Mouse (Mus musculus) ES-Bruce4 (cell line): ENCODE measurements around the gene Macrod2. TPM values are rescaled to one million over a fixed set of nuclear protein-coding genes. Genes with fewer than 3 reads are reported as not detected.
"Not testable (repeated sequence)": the region's sequence is repeated elsewhere in the genome, so short reads cannot be mapped to it uniquely, and the experiment has no call there.

Source experiments
- H3K27ac ChIP-seq: 2 replicates; pipeline ENCODE4 v1.5.1; 2012; ENCODE audit warnings: low read length, inconsistent platforms; ENCODE audit not compliant: insufficient read depth
- H3K27me3 ChIP-seq: 2 replicates; pipeline ENCODE4 v1.6.1; 2012; ENCODE audit warnings: mild to moderate bottlenecking, low read length, inconsistent platforms; ENCODE audit not compliant: control insufficient read depth, poor library complexity, insufficient read depth, severe bottlenecking
- H3K36me3 ChIP-seq: 2 replicates; pipeline ENCODE4 v1.6.1; 2012; ENCODE audit warnings: inconsistent platforms, mild to moderate bottlenecking, low read length, moderate library complexity; ENCODE audit not compliant: control insufficient read depth, poor library complexity, insufficient read depth, severe bottlenecking
- H3K4me1 ChIP-seq: one replicate; pipeline ENCODE4 v1.8.1; 2011; ENCODE audit warnings: low read length; ENCODE audit not compliant: control insufficient read depth, insufficient read depth
- H3K4me3 ChIP-seq: 2 replicates; pipeline ENCODE4 v1.5.1; 2011; ENCODE audit warnings: low read depth, mild to moderate bottlenecking, low read length
- H3K9ac ChIP-seq: 2 replicates; pipeline ENCODE4 v1.6.1; 2012; ENCODE audit warnings: low read depth, mild to moderate bottlenecking, inconsistent platforms; ENCODE audit not compliant: poor library complexity, severe bottlenecking
- H3K9me3 ChIP-seq: replicated peaks from 2 replicates; pipeline ENCODE4 v1.6.1; 2012; ENCODE audit warnings: mild to moderate bottlenecking, low read length, inconsistent platforms; ENCODE audit not compliant: control insufficient read depth, poor library complexity, insufficient read depth, severe bottlenecking
- CTCF ChIP-seq: IDR thresholded peaks from one replicate; pipeline ENCODE4 v1.8.1; 2011; ENCODE audit warnings: low read depth, low read length
- EP300 ChIP-seq: IDR thresholded peaks from 2 replicates; pipeline ENCODE4 v1.6.1; 2011; ENCODE audit warnings: low read depth, low read length; ENCODE audit not compliant: insufficient read depth
- POLR2A ChIP-seq: IDR thresholded peaks from one replicate; pipeline ENCODE4 v1.8.1; 2011; ENCODE audit warnings: low read length; ENCODE audit not compliant: insufficient read depth
- polyA plus RNA-seq: library from polyadenylated mRNA; stranded (reverse); fragments of >200 nt; gene quantifications from 2 replicates; pipeline ENCODE4 v1.2.4, GENCODE M21; 2011; ENCODE audit warnings: low read depth; ENCODE audit not compliant: missing spikeins, insufficient read depth, insufficient read length

The Macrod2 gene
- polyA plus RNA-seq, 1 experiment = 11.9 TPM

- H3K27me3 ChIP-seq = no peaks in the 10 kb centered on the region
- no peaks in the 10 kb centered on the region for H3K9me3 ChIP-seq
- no peak overlapping the region for H3K4me3 ChIP-seq
- H3K4me1 ChIP-seq = no peaks in the 10 kb centered on the region
- H3K36me3 ChIP-seq = no peaks in the 10 kb centered on the region
- no peak overlapping the region for H3K9ac ChIP-seq
- no peak overlapping the region for H3K27ac ChIP-seq
- TF ChIP-seq EP300 (no peak), CTCF (no peak), POLR2A (no peak)
These were observed 312.4 kb downstream of the Macrod2 start for GRCm38 (mm10) chr2:140707550-140707949.

GRCm38 (mm10) chr2:140715822-140716221, 320.7 kb downstream of the Macrod2 start:
- Histone ChIP-seq H3K36me3 (no peaks in the 10 kb centered on the region), H3K27ac (no peak overlapping the region), H3K9ac (no peak overlapping the region), H3K9me3 (no peaks in the 10 kb centered on the region), H3K27me3 (no peaks in the 10 kb centered on the region), H3K4me3 (no peak overlapping the region), H3K4me1 (no peaks in the 10 kb centered on the region)
- TF ChIP-seq POLR2A (no peak), EP300 (no peak)

GRCm38 (mm10) chr2:140717407-140717806, 322.3 kb downstream of the Macrod2 start:
- Histone ChIP-seq H3K27me3 (no peaks in the 10 kb centered on the region), H3K4me3 (no peak overlapping the region), H3K4me1 (no peaks in the 10 kb centered on the region), H3K36me3 (no peaks in the 10 kb centered on the region), H3K9me3 (no peaks in the 10 kb centered on the region), H3K9ac (no peak overlapping the region), H3K27ac (no peak overlapping the region)
- TF ChIP-seq CTCF (no peak), EP300 (no peak), POLR2A (no peak)

- no peak overlapping the region for H3K27ac ChIP-seq
- no peak for TF ChIP-seq EP300
- no peak for TF ChIP-seq POLR2A
- TF ChIP-seq CTCF = no peak
- no peaks in the 10 kb centered on the region for H3K4me1 ChIP-seq
- H3K27me3 ChIP-seq = no peaks in the 10 kb centered on the region
- H3K9me3 ChIP-seq = no peaks in the 10 kb centered on the region
- H3K9ac ChIP-seq = no peak overlapping the region
- no peaks in the 10 kb centered on the region for H3K36me3 ChIP-seq
- H3K4me3 ChIP-seq = no peak overlapping the region
These were observed 337.6 kb downstream of the Macrod2 start for GRCm38 (mm10) chr2:140732616-140733183.

GRCm38 (mm10) chr2:140740511-140740910, 345.4 kb downstream of the Macrod2 start:
- TF ChIP-seq POLR2A (no peak), EP300 (no peak), CTCF (no peak)
- Histone ChIP-seq H3K27me3 (no peaks in the 10 kb centered on the region), H3K27ac (no peak overlapping the region), H3K4me3 (no peak overlapping the region), H3K36me3 (no peaks in the 10 kb centered on the region), H3K9ac (no peak overlapping the region), H3K9me3 (no peaks in the 10 kb centered on the region), H3K4me1 (no peaks in the 10 kb centered on the region)

GRCm38 (mm10) chr2:140742954-140743353, 347.8 kb downstream of the Macrod2 start:
- H3K27ac ChIP-seq, H3K36me3 ChIP-seq, H3K9me3 ChIP-seq, H3K4me1 ChIP-seq, H3K27me3 ChIP-seq, H3K9ac ChIP-seq, H3K4me3 ChIP-seq: not testable (repeated sequence)
